Mouse (Mus musculus) C2C12 (cell line): ENCODE data around the gene Ypel3. TPM values are rescaled to one million over a fixed set of nuclear protein-coding genes. Genes with fewer than 3 reads are reported as not detected.

Source experiments
- H3K27me3 ChIP-seq: one replicate; pipeline ENCODE4 v1.6.1; 2011; ENCODE audit not compliant: control insufficient read depth, insufficient read depth, insufficient read length
- H3K36me3 ChIP-seq: one replicate; pipeline ENCODE4 v1.6.1; 2011; ENCODE audit not compliant: control insufficient read depth, insufficient read depth
- H3K4me3 ChIP-seq: one replicate; pipeline ENCODE4 v1.5.1; 2011; ENCODE audit warnings: mild to moderate bottlenecking, control low read depth; ENCODE audit not compliant: poor library complexity, insufficient read depth, severe bottlenecking
- H3K79me2 ChIP-seq: one replicate; pipeline ENCODE4 v1.6.1; 2011; ENCODE audit not compliant: control insufficient read depth, insufficient read depth
- H3K79me3 ChIP-seq: one replicate; pipeline ENCODE4 v1.6.1; 2011; ENCODE audit warnings: low read depth, control low read depth
- H3ac ChIP-seq: one replicate; pipeline ENCODE3; 2011; ENCODE audit warnings: low read depth; ENCODE audit not compliant: control insufficient read depth, insufficient read length
- CEBPB ChIP-seq: IDR thresholded peaks from one replicate; pipeline ENCODE4 v1.6.1; 2011; ENCODE audit warnings: low read depth, mild to moderate bottlenecking, control low read depth, moderate library complexity
- CTCF ChIP-seq: IDR thresholded peaks from one replicate; pipeline ENCODE4 v1.5.1; 2011; ENCODE audit not compliant: control insufficient read depth, insufficient read depth, insufficient read length
- FOSL1 ChIP-seq: IDR thresholded peaks from one replicate; pipeline ENCODE4 v1.8.0; 2011; ENCODE audit warnings: mild to moderate bottlenecking, low read length; ENCODE audit not compliant: poor library complexity, insufficient read depth, severe bottlenecking
- MAX ChIP-seq: IDR thresholded peaks from one replicate; pipeline ENCODE4 v1.6.1; 2011; ENCODE audit warnings: mild to moderate bottlenecking, control low read depth
- MYOD1 ChIP-seq: IDR thresholded peaks from one replicate; pipeline ENCODE4 v1.6.1; 2011; ENCODE audit warnings: low read depth; ENCODE audit not compliant: control insufficient read depth, insufficient read length
- MYOG ChIP-seq: IDR thresholded peaks from one replicate; pipeline ENCODE4 v1.6.1; 2011; ENCODE audit not compliant: control insufficient read depth, insufficient read length; ENCODE audit errors: extremely low read depth
- USF1 ChIP-seq: IDR thresholded peaks from one replicate; pipeline ENCODE4 v1.6.1; 2011; ENCODE audit warnings: low read depth, mild to moderate bottlenecking, control low read depth, moderate library complexity
- polyA plus RNA-seq: library from polyadenylated mRNA; unstranded; fragments of >200 nt; fragmentation: generic; extraction: Trizol; gene quantifications from one replicate; pipeline ENCODE4 v1.2.1, GENCODE M21; 2012; ENCODE audit warnings: missing spikeins

Ypel3 gene
- polyA plus RNA-seq, 1 experiment: 16.6 TPM

- Histone ChIP-seq H3K36me3 (no peaks in the 10 kb centered on the region), H3K79me3 (peaks cover 2% of the 10 kb centered on the region), H3K79me2 (peaks cover 20% of the 10 kb centered on the region), H3K4me3 (no peak overlapping the region), H3ac (no peak overlapping the region), H3K27me3 (no peaks in the 10 kb centered on the region)
- TF ChIP-seq USF1 (no peak), FOSL1 (no peak), CEBPB (no peak), CTCF (no peak), MYOD1 (no peak), MAX (no peak), MYOG (no peak)
These were observed 33.1 kb downstream of the Ypel3 start for GRCm38 (mm10) chr7:126809723-126810369.

- no peak overlapping the region for H3K4me3 ChIP-seq
- no peak overlapping the region for H3ac ChIP-seq
- H3K79me2 ChIP-seq: no peaks in the 10 kb centered on the region
- no peaks in the 10 kb centered on the region for H3K36me3 ChIP-seq
- H3K27me3 ChIP-seq: no peaks in the 10 kb centered on the region
- H3K79me3 ChIP-seq: no peaks in the 10 kb centered on the region
- TF ChIP-seq MAX (no peak), USF1 (no peak), MYOG (no peak), MYOD1 (no peak), CEBPB (no peak), FOSL1 (no peak)
These were observed 39.0 kb downstream of the Ypel3 start for GRCm38 (mm10) chr7:126815726-126816222.

DNA sequence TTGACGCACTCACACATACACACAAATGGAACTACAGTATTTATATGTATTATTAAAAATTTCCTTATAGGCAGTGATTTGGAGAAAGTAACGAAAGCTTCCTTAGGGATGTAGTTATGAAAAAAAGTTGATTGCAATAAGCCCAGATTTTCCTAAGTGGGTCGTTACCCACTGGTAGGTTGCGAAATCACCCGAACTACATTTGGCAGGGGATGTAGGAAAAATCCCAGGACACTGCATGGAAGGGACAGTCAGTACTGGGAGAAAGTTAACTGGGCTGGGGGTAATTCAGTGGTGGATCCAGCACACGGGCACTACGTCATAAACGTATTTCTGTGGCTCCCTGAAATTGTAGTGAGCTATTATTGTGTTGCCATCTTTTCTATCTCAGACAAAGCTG is 39.7 kb downstream of the Ypel3 start:
- H3ac ChIP-seq: no peak overlapping the region
- H3K27me3 ChIP-seq: no peaks in the 10 kb centered on the region
- H3K79me3 ChIP-seq: no peaks in the 10 kb centered on the region
- no peak overlapping the region for H3K4me3 ChIP-seq
- no peaks in the 10 kb centered on the region for H3K36me3 ChIP-seq
- TF ChIP-seq CEBPB: peak; percentile 66
- no peak for TF ChIP-seq FOSL1
- no peaks in the 10 kb centered on the region for H3K79me2 ChIP-seq

DNA sequence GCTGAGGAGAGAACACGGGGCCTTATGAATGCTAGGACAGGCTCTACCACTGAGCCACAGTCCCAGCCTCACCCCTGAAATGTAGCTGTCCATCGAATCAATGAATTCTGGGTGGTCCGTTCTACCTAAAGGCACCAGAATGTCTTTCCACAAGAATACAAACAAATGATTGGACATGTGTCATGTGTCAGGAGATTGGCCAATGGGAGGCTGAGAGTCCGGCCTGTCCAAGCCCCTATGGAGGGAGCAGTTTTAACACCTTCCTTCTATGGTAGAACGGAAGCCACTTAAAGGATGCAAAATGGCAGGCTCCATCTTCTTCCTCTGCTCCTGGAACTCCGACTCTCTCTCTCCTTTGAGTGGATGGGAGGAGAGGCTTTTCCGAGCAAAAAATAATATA is 40.8 kb downstream of the Ypel3 start:
- Histone ChIP-seq H3ac (no peak overlapping the region), H3K4me3 (no peak overlapping the region), H3K36me3 (no peaks in the 10 kb centered on the region), H3K27me3 (peaks cover 4% of the 10 kb centered on the region), H3K79me2 (no peaks in the 10 kb centered on the region), H3K79me3 (no peaks in the 10 kb centered on the region)
- TF ChIP-seq FOSL1 (no peak), CEBPB (no peak), MYOD1 (no peak), MYOG (no peak), MAX (no peak)

GRCm38 (mm10) chr7:126818818-126819217 is 42.1 kb downstream of the Ypel3 start:
- no peak overlapping the region for H3ac ChIP-seq
- peaks cover 15% of the 10 kb centered on the region for H3K27me3 ChIP-seq
- H3K79me2 ChIP-seq: no peaks in the 10 kb centered on the region
- no peaks in the 10 kb centered on the region for H3K79me3 ChIP-seq
- no peaks in the 10 kb centered on the region for H3K36me3 ChIP-seq
- TF ChIP-seq USF1 (no peak), CEBPB (no peak), FOSL1 (no peak), MAX (no peak), CTCF (no peak), MYOG (no peak), MYOD1 (no peak)
- no peak overlapping the region for H3K4me3 ChIP-seq

DNA sequence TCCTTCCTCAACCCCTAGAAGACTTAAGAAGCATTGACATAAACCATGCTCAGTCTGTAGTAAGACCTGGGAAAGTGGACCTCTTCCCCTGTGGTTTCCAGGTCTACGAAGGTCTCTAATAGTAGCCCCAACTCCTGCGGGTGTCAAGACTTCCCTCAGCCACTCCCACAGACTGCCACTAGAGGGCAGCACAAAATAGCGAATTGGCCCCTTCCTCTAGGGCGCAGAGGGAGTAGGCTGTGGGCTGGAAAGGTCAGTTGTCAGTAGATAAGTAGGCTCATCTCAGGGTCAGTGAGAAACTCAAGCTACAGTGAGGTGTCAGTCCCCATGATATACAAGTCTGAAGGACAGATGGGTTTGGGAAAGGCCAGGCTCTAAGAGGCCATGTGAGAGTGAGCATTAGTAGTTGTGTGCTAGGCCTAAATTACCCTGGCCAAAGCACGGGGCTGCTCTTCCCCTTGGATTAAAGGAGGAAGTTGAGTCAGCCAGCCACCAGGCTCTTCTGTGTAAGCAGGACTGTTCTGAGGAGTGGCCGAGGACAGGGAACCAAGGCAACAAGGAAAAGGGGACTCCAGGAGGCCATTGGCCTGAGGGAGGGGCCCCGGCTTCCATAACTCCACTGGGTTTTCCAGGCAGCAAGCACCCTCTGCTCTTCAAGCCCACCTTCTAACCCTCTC is 45.2 kb downstream of the Ypel3 start:
- Histone ChIP-seq H3K27me3 (peaks cover 37% of the 10 kb centered on the region), H3K4me3 (no peak overlapping the region), H3K79me3 (no peaks in the 10 kb centered on the region), H3K79me2 (no peaks in the 10 kb centered on the region), H3ac (no peak overlapping the region), H3K36me3 (no peaks in the 10 kb centered on the region)
- TF ChIP-seq CEBPB (no peak), MYOD1 (no peak), MYOG (no peak), FOSL1 (no peak), CTCF (peak; percentile 86), USF1 (no peak), MAX (no peak)
